Mouse (Mus musculus) heart, postnatal 0 days (tissue): Measurements from ENCODE around the gene Pgap3.

Source experiments
- CTCF ChIP-seq: IDR thresholded peaks from 2 replicates; pipeline ENCODE4 v1.5.1; 2016; ENCODE audit warnings: antibody characterized with exemption, control low read depth, low read depth
- EP300 ChIP-seq: IDR thresholded peaks from 2 replicates; pipeline ENCODE4 v1.6.1; 2016; ENCODE audit warnings: antibody characterized with exemption, low read depth

GRCm38 (mm10) chr11:98358161-98359083 is 41.9 kb downstream of the Pgap3 start, which contains the start of gene Stard3:
- TF ChIP-seq CTCF: no peak
- no peak for TF ChIP-seq EP300
